Mouse (Mus musculus) CD4-positive helper T cell, adult 2 months (primary cell): ENCODE data around the gene Sept4.

Source experiments
- DNase-seq: peaks from one replicate; pipeline ENCODE4 v3.0.0-alpha.2; 2012; ENCODE audit warnings: low read depth, missing footprints, low spot score

Gene Sept4

DNA sequence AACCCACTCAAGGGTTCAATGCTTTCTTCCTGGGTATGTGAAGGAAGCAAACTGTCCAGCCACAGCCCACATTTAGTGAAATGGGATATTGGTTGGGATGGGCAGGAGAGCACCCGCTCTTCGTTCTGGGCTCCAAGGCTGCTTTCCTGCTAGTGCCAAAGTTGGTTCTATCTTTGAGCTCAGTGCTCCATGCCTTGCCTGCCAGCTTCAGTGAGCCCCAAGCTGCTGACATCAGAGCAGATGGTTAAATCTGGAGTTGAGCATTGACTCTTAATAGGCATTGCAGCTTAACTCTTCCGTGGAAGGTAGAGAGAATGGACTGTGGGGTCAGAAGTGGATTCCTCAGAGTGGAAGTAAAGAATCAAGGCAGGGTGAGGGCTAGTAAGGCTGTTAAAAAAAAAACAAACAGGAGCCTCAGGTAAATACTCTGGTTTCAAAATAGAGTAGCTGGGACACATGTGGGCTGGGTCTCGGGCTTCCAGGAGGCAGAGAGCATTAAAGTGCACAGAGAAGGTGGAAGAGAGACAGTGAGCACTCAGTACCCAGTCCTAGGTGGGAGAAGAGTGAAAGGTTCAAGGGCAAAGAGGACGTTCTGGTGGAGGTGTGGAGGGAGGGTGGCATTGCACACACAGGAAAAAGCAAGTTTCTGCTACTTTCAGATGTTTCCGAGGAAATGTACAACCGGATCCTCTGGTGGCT, at the start of gene Sept4:
TSS of gene Sept4 (plus strand) at position 649 of the 699 bp plus-strand sequence.
- DNase-seq, result no peak

- peak; percentile 42 for DNase-seq
Measured at GRCm38 (mm10) chr11:87519260-87519659, 49.4 kb upstream of the Sept4 start.

GRCm38 (mm10) chr11:87523466-87523865, 45.2 kb upstream of the Sept4 start:
- DNase-seq, result no peak

DNA sequence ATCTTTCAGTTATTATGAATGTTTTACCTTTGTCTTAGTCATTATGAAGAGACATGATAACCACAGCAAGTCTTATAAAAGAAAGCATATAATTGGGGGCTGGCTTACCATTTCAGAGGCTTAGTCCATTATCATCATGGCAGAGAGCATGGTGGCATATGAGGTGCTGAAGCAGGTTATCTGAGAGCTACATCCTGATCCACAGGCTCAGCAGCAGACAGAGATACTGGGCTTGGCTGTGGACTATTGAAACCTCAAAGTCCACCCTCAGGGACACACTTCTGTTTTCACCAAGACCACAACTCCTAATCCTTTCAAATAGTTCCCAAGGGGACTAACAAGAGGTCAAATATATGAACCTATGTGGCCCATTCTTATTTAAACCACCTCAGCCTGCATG, 44.7 kb upstream of the Sept4 start:
- no peak for DNase-seq

DNA sequence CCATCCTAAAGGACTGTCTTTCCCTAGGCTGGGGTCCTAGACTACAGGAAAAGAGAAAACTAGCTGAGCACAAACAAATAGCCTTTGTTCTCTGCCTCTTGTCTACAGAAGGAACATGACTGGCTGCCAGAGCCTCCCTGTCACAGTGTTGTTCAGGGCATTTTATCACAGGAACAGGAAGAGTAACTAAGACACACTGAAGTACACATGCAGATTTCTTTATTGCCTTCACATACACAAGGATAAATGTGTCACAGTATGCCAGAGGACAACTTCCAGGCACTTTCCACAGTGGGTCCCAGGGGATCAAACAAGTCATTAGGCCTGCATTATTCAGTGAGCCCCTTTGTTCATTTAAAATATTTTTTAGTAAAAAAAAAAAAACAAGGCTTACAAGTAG, 43.9 kb upstream of the Sept4 start:
- DNase-seq, result no peak

DNA sequence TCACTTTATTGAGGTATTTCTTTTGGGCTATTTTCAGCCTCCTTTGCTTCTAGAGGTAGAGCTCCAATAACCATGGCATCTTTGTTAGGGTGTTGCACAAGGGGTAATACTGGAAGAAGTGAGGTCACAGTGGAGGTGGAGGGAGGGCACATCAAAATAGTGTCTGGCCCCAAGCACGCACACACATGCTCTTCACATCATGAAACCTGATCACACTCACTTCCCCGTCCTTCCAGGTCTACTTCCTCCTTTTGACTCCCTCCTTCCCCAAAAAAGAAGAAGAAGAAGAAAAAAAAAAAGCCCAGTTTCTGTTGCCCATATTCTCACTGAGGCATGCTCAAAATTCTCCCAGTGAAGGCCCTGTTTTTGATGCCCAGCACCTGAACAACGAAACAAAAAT, 41.3 kb upstream of the Sept4 start:
- DNase-seq, result no peak

DNA sequence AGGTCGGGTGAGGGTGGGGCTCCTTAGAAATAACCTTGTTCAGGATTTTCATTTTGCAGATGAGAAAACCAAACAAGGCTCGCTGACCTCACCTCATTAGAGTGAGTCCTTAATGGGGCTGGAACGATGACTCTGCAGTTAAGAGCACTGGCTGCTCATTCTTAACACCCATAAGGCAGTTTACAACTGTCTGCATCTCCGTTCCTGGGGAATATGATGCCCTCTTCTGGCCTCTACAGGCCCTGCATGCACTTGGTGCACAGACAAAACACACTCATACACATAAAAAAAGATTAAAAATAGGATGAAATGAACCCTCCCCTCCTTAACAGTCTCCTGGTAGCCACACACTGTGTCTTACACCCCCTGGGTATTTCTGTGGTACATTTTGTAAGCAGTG, 40.7 kb upstream of the Sept4 start:
- DNase-seq, result no peak

- DNase-seq, result no peak
Measured at GRCm38 (mm10) chr11:87531695-87532094, 37.0 kb upstream of the Sept4 start.

GRCm38 (mm10) chr11:87542285-87542684, 26.4 kb upstream of the Sept4 start:
- no peak for DNase-seq

DNA sequence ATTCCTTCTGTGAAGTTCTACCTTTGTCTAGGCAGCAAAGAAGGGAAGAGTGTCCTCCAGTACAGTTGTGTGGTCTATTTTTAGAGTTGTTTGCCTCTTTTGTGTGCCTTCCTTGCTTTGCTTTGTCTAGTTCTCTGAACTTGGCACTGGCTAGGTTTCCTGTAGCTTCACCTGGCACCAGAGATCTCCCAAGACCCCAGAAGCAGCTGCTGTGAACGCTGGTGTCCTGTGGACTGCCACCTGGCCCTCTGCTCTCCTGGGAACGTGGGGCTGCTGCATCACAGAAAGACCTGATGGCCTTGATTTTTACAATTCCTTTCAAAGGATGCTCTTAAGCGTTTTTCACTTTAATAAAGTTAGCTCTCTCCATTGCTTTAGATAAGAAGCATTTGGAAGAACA, 25.8 kb upstream of the Sept4 start:
- DNase-seq, result no peak

DNA sequence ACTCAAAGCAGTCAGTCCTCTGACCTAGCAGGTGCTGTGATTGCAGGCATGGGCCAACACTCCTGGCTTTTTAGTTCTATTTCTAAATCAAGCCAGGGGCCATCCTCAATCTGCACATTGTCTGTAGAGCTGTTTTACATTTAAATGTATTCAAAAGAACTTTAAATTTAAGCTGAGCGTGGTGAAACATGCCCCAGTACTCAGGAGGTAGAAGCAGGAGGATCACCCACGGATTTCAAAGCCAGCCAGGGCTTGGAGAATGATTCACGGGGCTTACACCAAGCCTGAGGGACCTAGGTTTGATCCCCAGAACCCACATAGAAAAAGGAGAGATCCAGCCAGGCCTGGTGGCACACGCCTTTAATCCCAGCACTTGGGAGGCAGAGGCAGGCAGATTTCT, 15.4 kb upstream of the Sept4 start:
- no peak for DNase-seq

DNA sequence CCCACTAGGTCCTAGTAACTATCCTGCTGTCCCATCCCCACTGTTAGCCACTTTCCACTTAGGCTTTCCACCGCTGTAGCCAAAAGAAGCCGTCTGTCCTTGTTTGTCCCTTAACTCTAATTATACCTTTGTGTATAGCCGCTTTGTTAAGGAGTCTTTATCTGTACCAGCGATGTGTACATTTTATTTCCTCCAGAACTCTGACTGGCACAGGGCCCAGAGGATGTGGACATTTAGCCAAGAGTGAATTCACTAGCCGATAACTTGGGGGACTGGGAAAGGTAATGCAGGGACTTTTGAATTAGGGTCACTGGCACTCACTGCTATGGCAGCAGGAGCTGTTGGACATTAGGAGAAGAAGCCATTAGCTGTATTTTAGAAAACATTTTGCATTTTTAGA, 14.3 kb upstream of the Sept4 start:
- DNase-seq, result no peak

DNA sequence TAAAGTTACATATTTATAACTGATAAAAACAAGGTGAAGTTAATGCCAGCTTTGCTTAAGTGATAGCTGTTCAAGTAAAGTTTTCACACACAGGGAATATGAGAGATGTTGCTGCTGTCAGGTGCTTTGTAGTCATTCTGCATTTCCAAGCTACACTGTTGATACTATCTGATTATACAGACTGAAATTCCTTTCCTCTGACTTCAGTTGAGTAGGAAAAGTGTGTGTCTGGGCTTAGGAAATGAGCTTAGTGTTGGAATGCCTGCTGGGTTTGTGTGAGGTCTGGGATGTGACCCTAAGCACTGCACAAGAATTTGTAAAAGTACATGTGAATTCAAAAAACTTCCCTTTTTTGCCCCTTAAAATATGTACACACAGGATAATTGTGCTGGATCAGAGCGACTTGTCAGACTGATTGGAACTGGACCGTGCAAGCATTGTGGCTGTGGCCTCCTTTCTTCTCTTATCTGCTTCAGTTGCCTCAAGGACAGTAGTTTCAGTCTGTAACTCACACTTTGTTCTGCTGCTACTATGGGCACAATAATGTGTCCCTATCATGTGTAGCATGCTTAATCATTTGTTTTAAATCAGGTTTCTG, 13.5 kb upstream of the Sept4 start:
- no peak for DNase-seq

DNA sequence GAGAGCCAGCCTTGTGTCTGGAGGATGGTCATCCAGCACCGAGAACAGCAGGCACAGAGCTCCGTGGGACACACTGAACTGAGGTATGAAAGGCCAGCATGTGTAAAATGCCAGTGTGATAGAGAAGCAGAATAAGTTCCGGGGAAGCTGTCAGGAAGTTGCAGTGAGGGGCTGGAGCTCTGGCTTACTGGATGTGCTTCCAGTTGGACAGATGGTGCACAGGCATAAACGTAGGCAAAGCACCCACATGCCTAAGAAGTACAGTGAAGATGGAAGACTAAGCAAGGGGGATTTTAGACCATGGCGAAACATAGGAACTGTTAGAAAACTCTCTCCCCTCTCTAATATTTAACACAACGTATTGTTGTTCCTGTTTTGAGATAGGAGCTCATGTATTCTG, 7.5 kb upstream of the Sept4 start:
- DNase-seq, result no peak

DNA sequence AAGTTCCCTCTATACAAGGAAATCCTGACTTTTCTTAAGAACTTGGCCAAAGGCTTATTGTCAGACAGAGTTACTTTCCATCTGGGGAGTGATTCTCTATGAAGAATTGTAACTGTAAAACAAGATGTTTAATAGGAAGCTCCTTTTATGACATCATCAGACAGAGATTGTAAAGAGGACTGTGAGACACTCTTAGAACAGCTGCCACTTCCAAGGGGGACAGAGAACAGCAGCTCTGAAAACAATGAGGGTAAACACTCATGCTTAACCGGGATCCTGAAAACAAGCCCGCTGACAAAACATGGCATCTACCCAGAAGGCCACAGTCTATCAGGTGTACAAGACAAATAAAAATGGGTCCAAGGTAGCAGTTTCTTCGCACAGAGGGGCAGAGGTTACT, 2.2 kb upstream of the Sept4 start, which contains the start of gene Gm11492:
TSS of gene Gm11492 (plus strand) at position 153 of the 400 bp plus-strand sequence.
- no peak for DNase-seq

- no peak for DNase-seq
Measured at GRCm38 (mm10) chr11:87570743-87571142, 2.0 kb downstream of the Sept4 start.

GRCm38 (mm10) chr11:87571361-87571950, 2.8 kb downstream of the Sept4 start:
- no peak for DNase-seq

DNA sequence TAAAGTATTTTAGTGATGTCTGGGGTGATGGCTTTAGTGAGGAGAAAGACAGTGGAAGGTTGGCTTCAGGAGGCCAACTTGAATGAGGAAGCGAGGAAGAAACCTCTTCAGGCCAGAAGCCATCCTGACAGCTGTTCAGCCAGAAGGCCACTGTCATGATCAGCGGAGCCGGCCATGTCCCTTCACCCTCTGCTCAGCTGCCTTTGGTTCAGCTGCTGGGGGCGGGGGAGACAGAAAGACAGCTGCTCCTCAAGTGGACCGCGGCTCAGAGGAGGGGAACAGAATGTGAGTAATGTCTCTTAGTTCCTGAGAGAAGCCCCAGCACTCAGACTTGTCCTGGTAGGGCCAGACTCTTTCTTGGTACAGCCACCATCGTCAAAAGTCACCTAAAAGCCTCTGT, 5.0 kb downstream of the Sept4 start:
- no peak for DNase-seq

GRCm38 (mm10) chr11:87574520-87575180, 5.9 kb downstream of the Sept4 start:
- DNase-seq, result no peak

- DNase-seq, result no peak
Measured at GRCm38 (mm10) chr11:87577601-87578248, 9.0 kb downstream of the Sept4 start.

- peak; percentile 59 for DNase-seq
Measured at GRCm38 (mm10) chr11:87578249-87578962, 9.7 kb downstream of the Sept4 start.
